Mouse (Mus musculus): ENCODE data around the gene Eps8.
A peak's percentile ranks its signal among the peaks of the same experiment; 100 is the strongest.

Gene Eps8

DNA sequence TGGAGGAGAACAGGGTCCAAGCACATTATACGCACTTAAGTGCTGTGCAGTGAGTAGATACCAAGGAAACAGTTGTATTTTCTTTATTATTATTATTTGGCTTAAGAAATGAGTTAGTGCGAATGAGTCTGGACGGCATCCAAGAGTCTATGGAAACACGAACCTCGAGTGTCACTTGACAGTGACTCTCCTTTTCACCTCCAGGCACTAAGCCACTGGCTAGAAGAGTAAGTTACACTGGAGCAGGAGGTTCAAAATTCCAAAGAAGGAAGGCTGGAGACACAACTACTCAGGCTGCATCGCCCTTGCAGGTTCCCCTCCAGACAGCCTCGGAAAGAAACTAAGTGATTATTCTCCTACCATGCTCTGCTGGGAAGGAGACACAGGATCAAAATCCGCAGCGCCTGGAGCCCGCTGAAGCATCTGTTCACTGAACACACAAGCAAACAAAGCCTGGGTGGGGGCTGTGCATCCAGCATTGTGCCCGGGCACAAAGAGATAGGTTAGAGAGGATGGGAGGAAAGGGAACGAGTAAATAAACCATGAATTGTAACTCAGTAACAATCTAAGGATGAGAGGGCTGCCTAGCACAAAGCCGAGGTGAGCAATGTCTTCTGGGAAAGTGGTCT is 25.0 kb downstream of the Eps8 start:
- ATAC-seq (ENCODE audit: insufficient number of reproducible peaks, low FRiP score, low TSS enrichment) = no peak

DNA sequence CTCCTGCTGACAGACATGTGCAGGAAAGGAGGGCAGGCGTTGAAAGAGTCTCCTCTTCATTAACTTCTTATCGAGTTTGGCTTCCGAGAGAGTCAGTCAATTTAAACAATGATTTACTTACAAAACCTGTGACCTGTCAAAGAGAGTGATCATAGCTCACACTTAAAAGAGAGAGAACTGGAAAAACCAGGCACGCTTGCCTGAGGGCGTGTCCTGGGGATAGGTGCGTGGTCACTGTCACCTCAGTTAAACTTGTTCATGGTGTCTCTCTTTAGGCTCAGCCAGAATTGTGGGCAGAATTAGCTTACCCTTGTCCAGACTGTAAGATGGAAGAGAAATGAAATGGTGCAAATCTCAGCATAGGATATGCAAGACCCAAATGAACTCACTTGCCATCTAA is 26.0 kb downstream of the Eps8 start:
- ATAC-seq (ENCODE audit: insufficient number of reproducible peaks, low FRiP score, low TSS enrichment) = no peak

DNA sequence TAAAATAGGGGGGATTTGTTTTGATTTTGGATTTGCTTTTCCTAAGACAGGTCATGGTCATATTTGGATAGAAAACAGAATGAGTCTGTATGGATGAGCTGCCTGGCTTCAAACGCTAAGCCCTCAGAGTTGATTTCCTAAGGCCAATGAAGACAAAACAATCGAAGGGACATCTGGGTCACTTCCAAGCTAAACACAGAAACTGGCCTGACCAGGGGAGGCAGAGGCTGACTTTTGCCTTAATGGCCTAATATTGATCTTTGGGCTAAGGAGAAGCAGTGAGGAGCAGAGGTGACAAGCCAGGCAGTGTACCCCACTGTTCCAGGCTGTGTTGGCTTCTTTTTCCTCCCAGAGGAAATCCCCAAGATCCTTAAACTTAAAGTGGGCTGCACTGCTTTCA is 33.7 kb downstream of the Eps8 start:
- ATAC-seq (ENCODE audit: insufficient number of reproducible peaks, low FRiP score, low TSS enrichment) = no peak

DNA sequence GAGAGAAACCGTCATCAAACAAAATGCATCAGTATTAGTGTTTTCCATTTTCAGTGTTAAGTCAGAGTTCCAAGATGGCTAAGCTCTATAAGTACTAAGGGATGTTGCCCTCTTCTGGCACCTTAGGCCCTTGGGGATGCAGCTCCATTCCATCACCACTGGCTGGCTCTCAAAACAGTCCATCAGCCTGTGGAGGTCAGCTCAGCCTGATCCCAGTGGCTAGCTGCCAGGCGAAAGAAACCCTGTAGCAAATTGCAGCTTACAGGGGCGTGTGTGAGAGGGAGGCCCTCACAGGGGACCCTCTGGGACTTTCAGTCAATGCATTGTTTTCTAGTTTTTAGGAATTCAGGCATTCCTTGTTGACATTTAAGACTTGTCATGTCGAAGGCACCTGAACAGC is 40.8 kb downstream of the Eps8 start:
- no peak for ATAC-seq (ENCODE audit: insufficient number of reproducible peaks, low FRiP score, low TSS enrichment)

DNA sequence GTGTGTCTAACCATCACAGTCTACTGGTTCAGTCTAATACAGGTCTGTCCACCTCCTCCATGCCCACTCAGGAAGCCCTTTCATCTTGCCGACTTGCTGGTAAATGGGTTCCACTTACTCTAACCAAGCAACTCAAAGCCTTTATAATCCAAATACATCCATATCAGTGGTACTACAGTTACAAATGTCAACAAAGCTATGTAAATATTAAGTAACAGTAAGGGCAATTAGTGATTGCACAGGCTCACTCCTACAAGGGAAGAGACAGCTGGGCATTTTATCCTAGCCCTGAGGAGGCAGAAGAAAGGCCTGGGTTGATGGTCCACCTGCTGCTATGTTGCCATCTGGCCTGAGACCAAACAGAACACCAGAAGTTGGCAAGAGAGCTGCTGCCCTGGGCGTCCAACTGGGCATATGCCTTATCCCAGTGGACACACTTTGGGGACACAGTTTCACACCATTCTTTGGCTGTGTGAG is 42.6 kb downstream of the Eps8 start:
- peak; percentile 76 for ATAC-seq (ENCODE audit: insufficient number of reproducible peaks, low FRiP score, low TSS enrichment)

DNA sequence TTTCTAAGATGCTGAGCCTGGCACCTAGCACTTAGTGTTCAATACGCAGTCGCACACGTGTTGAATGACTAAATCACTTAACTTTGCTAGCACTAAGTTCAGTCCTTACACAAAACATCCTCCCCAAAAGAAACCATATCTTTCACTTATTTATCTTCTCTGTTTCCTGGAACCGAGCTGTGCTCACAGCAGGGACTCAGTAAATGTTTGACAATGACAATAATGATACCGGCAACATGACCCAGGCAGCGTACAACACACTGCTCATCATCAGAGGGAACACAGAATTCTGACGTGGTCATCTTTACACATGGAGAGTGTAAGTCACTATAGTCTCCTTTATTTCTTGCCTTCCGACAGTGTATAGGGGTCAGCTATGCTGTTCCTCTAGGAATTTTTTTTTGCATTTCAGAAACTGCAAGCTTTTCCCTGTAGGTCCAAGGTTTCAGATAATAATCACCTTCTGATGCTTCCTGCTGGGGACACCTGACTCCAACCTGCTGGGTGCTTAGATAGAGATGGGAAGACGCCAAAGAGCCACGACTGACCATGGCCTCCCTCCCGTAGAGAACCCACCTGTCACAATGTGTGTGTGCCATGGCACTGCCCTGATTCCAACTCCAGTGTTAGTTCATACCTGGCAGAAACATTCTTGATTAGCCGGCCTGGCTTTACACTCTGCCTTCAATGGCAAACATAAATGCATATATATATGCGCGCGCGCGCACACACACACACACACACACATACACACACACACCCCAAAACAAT is 46.3 kb downstream of the Eps8 start:
- peak; percentile 71 for ATAC-seq (ENCODE audit: insufficient number of reproducible peaks, low FRiP score, low TSS enrichment)

DNA sequence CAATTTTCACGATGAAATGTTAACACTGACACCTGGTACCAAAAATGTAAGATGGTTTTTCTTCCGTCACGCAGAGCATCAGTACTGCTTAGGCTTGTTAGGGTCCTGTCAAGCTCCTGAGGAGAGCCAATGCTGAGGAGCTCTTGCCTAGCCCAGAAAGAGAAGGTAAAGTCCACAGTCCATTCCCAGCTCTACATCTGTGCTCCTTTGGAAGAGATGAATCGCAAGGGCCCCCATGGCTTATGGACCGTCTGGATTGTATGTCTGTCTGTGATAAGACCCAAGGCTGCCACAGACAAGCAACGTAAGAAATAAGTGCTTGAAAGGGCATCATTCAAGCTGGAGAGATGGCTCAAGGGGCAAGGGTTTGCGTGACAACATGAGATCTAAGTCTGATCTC is 48.1 kb downstream of the Eps8 start:
- ATAC-seq (ENCODE audit: insufficient number of reproducible peaks, low FRiP score, low TSS enrichment) = no peak

DNA sequence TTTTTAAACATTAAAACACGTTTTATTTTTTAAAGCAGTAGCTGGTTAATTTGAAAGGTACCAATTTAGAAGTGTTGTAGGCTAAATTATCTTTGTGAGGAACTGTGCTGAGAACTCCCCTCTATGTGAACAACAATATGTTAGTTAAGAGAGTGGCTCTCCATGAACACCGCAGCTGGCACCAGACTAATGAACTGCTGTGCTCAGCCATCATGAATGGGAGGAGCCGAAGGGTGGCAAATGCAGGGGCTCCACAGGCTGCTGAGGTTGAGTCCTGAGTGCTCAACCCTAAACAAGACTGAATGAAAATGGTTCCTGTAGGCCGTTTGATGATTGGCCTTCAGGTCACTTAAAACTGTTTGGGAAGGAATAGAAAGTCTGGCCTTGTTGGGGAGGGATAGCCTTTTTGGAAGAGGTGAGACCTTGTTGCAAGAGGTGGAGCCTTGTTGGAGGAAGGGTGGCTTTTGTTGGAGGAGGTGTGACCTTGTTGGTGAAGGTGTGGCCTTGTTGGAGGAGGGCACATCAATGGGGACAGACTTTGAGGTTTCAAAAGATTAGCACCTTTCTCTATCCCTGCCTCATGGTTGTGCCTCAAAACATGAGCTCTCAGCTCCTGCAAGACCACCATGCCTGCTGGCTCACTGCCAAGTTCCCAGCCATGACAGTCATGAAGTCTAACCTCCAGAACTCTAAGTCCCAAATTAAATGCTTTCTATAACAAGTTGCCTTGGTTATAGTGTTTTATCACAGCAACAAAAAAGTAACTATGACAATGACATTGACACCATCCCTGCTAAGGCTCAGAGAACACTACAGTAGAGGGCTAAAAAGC is 50.0 kb downstream of the Eps8 start:
- no peak for ATAC-seq (ENCODE audit: insufficient number of reproducible peaks, low FRiP score, low TSS enrichment)

DNA sequence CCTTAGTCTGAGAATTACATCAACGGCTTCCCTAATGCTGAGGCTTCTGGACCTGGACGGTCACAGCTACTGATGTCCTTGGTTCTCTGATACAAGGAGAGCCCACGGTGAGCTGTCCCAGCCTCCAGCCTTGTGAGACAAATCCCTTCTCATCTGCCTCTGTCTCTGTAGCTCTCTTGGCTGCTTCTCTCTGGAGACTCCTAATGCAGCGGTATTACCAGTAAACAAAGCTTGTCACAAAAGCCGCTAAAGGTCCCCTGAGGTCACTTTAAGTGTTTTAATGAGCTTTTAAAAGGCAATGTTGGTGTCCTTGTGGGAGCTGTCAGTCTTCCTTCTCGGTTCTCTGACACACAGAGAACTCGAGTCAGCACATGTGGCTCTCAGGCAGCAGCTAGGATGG is 56.4 kb downstream of the Eps8 start:
- no peak for ATAC-seq (ENCODE audit: insufficient number of reproducible peaks, low FRiP score, low TSS enrichment)

DNA sequence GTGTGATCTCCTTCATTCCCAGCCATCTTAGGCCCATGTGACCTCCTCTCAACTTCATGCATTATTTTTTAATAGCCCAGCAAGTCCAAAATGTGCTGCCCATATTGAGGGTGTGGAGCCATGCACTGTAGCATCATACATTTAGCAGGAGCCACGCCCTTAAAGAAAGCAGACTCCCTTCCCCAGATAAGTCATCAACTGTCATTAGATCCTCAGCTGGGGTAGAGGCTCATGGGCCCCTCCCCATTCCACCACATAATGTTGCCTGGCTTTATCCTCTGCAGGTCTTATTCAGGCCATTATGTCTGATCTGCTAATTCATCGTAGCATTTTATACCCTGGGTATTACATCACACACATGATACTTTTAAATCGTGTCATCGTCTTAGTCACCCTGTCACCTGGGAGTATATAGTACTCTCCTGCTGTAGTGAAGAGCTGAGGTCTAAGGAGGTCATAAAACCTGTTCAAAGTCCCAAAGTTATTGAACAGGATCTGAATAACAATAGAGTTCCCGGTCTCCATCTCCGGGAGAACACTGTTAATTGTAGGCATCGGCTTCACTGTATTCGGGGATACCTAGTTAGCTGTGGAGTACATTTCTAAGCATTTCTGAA is 57.1 kb downstream of the Eps8 start:
- ATAC-seq (ENCODE audit: insufficient number of reproducible peaks, low FRiP score, low TSS enrichment) = no peak

DNA sequence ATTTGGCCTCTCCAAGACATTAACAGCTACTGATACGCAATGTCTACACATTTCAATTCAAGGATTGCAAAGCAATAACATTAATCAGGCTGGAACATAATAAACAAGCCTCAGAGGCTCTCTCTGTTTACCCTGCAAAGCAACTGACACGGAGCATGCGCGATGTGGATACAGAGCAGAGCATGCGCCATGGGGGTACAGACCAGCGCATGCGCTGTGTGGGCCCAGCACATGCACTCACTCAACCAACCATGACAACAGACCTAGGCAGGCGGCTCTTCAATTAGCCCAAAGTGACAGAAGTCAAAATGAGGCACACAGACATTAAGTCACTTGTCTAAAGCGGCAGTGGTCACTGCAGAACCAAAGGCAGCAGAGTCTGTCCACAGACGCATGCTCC is 62.1 kb downstream of the Eps8 start:
- no peak for ATAC-seq (ENCODE audit: insufficient number of reproducible peaks, low FRiP score, low TSS enrichment)

DNA sequence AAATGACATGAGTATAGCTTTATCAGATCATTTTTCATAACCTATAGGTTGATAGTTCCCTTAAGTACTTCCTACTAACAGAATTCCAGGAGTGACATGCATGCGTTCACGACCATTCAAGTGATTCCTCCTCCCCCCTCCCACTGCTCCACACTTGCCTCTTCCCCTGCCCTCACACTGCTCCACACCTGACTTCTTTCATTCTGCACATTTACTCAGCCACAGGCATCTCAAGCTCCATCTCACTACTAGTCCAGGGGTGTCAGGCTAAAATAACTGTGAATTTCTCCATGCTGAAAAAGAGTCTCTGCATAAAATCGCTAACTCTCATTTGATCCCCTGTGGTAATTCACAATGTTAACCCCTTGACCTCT is 65.4 kb downstream of the Eps8 start:
- ATAC-seq (ENCODE audit: insufficient number of reproducible peaks, low FRiP score, low TSS enrichment) = no peak

DNA sequence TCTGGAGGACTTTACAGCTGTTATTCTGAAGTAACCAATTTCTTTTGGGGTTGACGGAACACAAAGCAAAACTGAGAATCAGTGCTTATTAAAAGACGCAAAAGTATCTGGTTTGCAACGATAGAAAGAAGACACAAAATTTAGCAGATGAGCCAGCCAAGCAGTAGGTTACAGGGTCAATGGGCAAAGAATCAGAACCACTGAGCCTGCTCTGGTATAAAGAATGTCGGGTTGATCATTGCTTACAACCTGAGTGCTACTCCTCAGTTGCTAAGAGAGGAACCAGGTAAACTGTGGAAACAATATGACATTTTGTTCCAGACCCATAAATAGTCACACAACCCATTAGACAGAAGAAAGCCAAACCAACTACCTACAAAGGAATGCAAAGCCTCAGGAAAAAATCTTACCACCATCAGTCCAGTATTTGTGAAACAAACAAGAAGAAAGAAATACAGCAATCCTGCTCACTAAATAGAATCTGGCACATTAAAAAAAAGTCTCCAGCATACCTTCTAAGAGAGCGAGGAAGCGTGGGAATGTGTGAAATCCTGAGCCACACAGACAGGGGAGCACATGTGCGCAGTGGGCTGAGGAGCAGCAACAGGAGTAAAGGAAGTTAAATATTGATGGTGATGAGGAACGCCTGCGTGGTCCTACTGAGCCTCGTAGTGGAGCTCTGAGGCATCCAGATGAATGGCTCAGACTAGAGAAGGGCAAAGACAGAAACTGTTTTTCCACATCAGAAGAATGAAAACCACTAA is 66.0 kb downstream of the Eps8 start:
- no peak for ATAC-seq (ENCODE audit: insufficient number of reproducible peaks, low FRiP score, low TSS enrichment)

DNA sequence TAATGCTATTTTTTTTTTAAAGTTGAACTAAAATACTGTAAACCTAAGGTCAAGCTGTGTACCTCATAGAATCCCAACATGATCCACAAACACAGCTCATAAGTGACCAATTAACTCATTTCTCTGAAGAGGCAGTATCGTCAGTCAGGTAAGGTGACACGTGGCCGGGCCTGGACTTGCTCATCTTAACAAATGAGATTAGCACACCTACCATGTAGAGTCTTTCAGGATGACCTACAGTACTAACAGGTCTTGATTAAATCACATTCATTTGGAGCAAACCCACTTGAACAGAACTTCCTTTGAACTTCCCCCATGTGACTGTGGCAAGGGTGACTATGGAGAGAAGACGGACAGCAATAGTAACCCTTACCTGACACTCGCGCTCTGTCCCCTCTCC is 66.8 kb downstream of the Eps8 start:
- no peak for ATAC-seq (ENCODE audit: insufficient number of reproducible peaks, low FRiP score, low TSS enrichment)

DNA sequence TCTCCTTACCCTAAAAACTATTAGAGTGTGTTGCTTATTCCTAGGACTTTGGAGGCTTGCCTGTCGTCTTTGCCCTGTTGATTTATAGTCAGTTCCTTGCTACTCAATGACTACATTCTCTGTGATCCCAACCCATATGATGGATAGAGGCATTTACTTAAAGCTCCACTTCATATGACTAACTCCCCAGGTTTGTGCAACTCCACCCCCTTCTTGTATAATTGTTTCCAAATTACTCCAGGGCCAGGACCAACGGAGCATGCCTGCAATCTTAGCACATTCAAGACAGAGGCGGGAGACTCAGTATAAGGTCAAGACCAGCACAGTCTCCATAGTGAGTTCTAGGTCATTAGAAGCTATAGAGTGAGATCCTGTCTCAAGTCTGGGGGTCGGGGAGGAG is 69.4 kb downstream of the Eps8 start:
- no peak for ATAC-seq (ENCODE audit: insufficient number of reproducible peaks, low FRiP score, low TSS enrichment)

DNA sequence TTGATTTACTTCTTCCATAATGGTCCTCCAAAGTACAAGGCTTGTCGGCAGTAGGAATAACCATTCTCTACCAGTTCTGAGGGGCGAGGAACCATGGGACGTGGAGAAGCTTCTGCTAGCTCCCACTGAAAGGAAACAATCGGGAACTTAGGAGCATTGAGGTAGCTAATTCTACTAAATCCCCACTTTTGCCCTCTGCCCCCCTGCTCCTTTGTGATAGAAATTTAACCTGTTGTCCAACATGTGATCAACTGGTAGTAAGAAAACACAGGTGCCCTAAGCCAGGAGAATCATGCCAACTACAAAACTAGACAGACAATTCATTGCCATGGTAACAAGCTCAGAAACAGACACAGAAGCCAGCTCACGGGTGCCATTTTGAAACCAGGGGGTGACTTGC is 71.6 kb downstream of the Eps8 start:
- no peak for ATAC-seq (ENCODE audit: insufficient number of reproducible peaks, low FRiP score, low TSS enrichment)

DNA sequence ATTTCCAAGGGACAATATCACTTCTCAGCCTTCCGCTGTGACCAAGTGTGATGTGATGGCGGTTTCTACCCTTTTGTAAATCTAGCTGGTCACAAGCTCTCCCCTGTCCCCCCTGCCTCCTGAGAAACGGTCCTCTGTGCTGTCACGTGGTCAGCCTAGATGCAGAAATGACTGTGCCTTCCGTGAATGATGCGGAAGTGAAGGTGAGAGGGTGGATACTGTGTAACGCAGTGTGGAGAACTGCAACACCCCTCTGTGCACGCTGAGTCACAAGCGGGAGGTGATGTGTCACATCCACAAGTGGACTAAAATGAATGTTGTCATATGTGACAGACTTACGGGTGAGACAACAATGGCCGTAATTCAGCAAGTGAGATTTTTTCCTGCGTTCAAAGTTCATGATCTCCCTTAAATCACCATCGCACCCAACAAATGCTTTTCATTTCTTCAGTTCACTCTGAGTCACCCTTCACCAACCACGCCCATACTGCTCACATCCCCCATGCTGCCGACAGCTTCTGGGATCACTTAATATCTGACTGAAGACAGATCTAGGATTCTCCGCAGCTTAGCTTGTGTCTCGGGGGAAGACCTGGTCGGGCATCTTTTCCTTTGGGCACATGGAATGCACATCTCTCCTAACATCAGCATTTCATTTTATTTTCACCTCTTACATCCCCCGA is 72.3 kb downstream of the Eps8 start:
- no peak for ATAC-seq (ENCODE audit: insufficient number of reproducible peaks, low FRiP score, low TSS enrichment)

DNA sequence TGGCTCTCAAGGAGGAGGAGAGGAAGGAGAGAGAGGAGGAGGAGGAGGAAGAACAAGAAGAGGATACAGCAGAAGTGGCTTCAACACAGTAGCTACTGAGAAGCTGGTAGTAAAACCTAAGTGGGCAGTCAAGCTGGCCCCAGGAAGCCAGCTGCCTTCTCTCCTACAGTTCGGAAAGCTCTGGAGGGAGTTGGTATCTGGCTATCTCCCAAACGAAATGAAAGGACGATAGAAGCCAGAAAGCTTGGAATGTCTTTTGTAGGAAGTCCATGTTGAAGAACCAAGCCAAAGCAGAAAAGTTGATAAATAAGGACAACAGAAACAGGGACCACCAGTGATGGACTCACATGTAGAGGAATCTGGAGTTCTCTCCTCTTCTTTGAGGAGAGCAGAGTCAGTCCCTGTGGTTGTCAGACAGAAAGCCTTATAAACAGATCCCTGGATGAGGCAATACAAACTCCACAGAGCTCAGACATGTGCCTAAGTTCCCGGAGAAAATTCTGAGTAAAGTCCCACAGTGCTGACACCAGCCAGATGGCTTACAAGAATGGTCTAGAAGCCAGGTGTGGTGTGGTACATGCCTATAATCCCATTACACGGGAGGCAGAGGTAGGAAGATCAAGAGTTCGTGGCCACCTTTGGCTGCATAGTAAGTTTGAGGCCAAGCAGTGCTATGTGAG is 73.2 kb downstream of the Eps8 start:
- no peak for ATAC-seq (ENCODE audit: insufficient number of reproducible peaks, low FRiP score, low TSS enrichment)

DNA sequence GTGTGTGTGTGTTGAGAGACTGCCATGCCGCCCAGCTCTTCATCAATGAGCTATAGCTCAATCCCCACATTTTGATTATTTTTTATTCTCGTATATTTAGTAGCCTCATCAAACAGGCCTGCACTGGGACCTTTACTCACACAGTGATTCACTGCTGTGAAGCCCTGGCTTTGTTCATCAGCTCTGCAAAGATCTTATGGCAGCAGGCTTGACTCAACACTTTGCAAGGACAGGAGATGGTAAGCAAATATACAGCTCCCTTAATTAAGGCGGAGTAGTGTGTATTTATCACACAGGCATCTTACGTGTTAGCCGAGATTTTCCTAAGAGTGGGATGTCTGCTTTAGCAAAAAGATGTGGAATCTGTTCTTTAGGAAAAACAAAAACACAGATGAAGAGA is 74.2 kb downstream of the Eps8 start:
- ATAC-seq (ENCODE audit: insufficient number of reproducible peaks, low FRiP score, low TSS enrichment) = no peak
